Mouse (Mus musculus) 416B (cell line): ENCODE measurements around the gene Hvcn1.

Experiments used
- DNase-seq: peaks from one replicate; pipeline ENCODE4 v3.0.0; 2011; ENCODE audit warnings: low read depth

Hvcn1 gene

GRCm38 (mm10) chr5:122235196-122235836 is 28.7 kb downstream of the Hvcn1 start:
- peak; percentile 75 for DNase-seq

- DNase-seq, result no peak
Observed at GRCm38 (mm10) chr5:122237200-122237599, 30.6 kb downstream of the Hvcn1 start.

GRCm38 (mm10) chr5:122239618-122240017 is 33.0 kb downstream of the Hvcn1 start:
- DNase-seq, result no peak

GRCm38 (mm10) chr5:122240521-122240920 is 33.9 kb downstream of the Hvcn1 start:
- DNase-seq, result no peak

- no peak for DNase-seq
Observed at GRCm38 (mm10) chr5:122240989-122241388, 34.4 kb downstream of the Hvcn1 start.

GRCm38 (mm10) chr5:122242521-122243123 is 36.0 kb downstream of the Hvcn1 start:
- DNase-seq, result peak; percentile 92

- DNase-seq, result no peak
Observed at GRCm38 (mm10) chr5:122243781-122244523, 37.3 kb downstream of the Hvcn1 start.

- DNase-seq, result peak; percentile 60
Observed at GRCm38 (mm10) chr5:122245186-122245585, 38.6 kb downstream of the Hvcn1 start.

- DNase-seq, result no peak
Observed at GRCm38 (mm10) chr5:122246547-122247167, 40.1 kb downstream of the Hvcn1 start.

GRCm38 (mm10) chr5:122247529-122247928 is 40.9 kb downstream of the Hvcn1 start:
- no peak for DNase-seq

- DNase-seq, result no peak
Observed at GRCm38 (mm10) chr5:122247934-122248333, 41.3 kb downstream of the Hvcn1 start.

GRCm38 (mm10) chr5:122249281-122249680 is 42.7 kb downstream of the Hvcn1 start:
- no peak for DNase-seq

GRCm38 (mm10) chr5:122251895-122252606 is 45.4 kb downstream of the Hvcn1 start:
- no peak for DNase-seq

- no peak for DNase-seq
Observed at GRCm38 (mm10) chr5:122258027-122258741, 51.6 kb downstream of the Hvcn1 start.

- peak; percentile 67 for DNase-seq
Observed at GRCm38 (mm10) chr5:122262104-122262503, 55.5 kb downstream of the Hvcn1 start.

GRCm38 (mm10) chr5:122263933-122264905 is 57.6 kb downstream of the Hvcn1 start, which contains the start of gene Tctn1:
Gene Tctn1 (minus strand): TSS chr5:122264460.
- DNase-seq, result peak; percentile 96

GRCm38 (mm10) chr5:122265187-122265586 is 58.6 kb downstream of the Hvcn1 start:
- DNase-seq, result peak; percentile 82

- peak; percentile 42 for DNase-seq
Observed at GRCm38 (mm10) chr5:122265942-122266341, 59.3 kb downstream of the Hvcn1 start.

- DNase-seq, result no peak
Observed at GRCm38 (mm10) chr5:122267136-122267535, 60.5 kb downstream of the Hvcn1 start.

- DNase-seq, result peak; percentile 82
Observed at GRCm38 (mm10) chr5:122267899-122268298, 61.3 kb downstream of the Hvcn1 start.
